Mouse (Mus musculus) T-helper 17 cell (primary cell): Measurements from ENCODE around the gene Clk2.

Source experiments
- in situ Hi-C, 2 experiments: fragments of 300-600 bp; cut with MboI, MseI; formaldehyde crosslinking; loops; 1 replicate in 1 of 2; 2 replicates in 1 of 2; pipeline ENCODE4 v1.15.1; 2025; ENCODE audit warnings: high pct_unique_total_duplicates in 2 of 2

The Clk2 gene

DNA sequence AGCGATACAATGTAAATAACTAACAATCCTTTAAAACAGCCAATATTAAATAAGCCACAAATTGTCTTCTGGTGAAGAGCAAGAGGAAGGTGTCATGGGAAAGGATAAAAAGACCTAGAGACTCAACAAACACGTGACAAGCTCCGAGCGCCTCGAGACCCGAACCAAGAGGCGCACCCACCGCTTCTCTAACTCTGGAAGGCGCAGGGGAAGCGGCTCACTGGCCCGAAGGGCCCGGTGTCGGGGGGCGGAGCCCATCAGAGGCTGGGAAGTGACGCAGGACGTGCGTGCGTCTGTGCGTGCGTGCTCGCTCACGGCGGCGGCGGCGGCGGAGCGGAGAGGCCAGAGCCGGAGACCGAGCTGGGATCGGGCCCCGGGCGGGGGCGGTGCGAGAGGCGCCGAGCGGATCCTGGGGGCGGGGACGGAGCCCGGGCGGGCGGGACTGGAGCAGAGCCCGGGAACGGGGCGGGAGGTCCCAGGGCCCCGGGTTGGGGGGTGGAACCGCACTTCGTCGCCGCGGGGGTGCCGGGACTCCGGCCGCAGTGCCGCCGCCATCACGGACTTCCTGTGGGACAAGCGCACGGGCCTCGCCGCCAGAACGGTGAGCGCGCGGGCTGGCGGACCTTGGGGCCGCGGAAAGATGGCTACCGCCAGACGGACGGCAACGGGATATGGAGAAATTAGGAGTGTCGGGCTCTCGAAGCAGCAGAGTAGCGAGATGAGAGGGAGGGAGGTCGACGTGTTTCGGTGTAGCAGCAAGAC is at the start of gene Clk2:
Gene Clk2 (plus strand): TSS at position 290 of the 762 bp plus-strand sequence.
- in situ Hi-C loops: no loop called here

DNA sequence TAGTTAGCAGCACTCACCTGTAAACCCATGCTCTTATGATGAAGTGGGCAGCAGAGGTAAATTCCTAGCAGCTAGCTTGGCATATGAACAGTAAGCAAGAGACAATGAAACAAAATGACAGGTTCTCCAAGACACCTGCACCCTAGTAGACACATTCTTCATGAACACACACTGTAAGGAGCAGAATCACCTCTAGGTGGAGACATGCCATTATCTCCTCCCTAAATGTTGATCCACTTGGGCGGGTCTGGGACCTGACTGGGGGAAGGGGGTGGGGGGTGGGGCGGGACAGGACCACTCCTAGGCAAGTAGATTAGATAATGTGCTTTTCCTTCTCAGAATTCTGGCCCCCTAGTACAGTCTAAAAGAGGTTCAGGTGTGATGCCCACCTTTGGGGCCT is 49.1 kb upstream of the Clk2 start:
- in situ Hi-C loops: loop anchor here in 1 of 2 experiments (5.0 kb wide), 1 partner anchor 397 kb away; no protein-coding TSS in a partner anchor

DNA sequence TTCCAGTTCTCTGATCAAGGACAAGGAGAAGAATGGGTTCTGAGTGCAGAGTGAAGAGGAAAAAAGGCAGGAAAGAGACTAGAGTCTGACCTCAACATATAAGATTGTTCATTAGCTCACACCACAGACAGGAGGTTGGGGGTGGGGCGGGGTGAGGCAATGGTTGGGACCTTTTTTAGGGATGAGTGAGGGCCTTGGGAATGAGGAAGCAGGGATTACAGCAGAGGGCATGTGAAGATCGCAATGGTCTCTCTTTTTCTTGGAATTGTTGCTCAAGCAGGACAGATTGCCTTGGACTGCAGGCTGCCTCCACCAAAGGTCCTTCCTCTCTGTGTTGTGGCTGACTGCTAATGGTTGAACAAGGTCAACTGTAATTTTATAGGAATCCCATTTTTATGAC is 41.3 kb upstream of the Clk2 start:
- in situ Hi-C loops: loop anchor here in 1 of 2 experiments (5.0 kb wide), 1 partner anchor 34 kb away; no protein-coding TSS in a partner anchor

DNA sequence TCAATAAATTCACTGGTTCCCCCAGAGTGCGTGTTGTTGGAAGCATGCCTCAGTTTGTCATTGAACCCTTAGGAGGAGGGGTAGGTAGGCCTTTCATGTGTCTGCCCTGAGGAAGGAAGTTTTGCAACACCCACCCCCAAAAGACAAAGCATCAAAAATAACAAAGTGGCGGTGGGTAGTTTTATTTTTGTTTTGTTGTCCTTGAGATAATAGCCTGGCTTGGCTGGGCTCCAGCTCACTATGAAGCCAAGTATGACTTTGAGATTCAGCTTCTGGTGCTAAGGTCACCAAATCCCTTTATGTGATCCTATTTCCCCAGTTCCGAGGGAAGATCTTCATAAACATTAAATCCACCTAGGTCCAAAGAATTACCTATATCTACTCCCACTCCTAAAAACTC is 40.4 kb upstream of the Clk2 start:
- in situ Hi-C loops: loop anchor here in 1 of 2 experiments (5.0 kb wide), 1 partner anchor 33 kb away; no protein-coding TSS in a partner anchor

DNA sequence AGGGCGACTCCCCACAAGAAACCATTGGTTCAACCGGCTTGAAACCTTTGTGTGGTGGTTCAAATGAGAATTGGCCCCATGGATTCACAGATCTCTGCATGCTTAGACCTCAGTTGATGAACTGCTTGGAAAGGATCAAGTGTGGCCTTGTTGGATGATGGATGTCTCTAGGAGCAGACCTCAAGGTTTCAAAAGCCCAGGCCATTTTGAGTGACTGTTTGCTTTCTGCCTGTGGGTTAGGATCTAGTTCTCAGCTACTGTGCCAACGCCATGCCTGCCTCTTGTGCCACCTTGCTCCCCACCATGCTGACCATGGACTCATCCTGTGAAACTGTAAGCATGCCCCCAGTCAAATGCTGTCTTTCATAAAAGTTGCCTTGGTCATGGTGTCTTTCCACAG is 38.6 kb upstream of the Clk2 start:
- in situ Hi-C loops: no loop called here

DNA sequence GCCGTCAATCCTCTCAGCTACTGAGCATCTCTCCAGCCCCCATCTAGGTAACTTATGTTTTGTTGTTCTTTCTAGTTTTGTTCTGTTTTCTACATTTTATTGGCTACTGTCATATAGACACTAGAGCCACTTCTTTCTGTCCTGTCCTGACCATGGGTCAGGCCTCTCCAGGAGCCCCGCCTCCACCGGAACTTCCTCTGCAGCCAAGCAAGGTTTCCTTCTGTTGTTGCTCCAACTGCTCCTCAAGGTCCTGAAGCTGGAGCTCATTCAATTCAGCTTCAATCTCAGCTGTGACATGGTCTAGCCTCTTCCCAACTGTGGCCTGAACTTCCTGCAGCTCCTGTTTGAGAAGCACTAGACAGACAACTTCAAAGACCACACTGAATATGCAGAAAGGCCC is 34.7 kb upstream of the Clk2 start:
- in situ Hi-C loops: no loop called here

DNA sequence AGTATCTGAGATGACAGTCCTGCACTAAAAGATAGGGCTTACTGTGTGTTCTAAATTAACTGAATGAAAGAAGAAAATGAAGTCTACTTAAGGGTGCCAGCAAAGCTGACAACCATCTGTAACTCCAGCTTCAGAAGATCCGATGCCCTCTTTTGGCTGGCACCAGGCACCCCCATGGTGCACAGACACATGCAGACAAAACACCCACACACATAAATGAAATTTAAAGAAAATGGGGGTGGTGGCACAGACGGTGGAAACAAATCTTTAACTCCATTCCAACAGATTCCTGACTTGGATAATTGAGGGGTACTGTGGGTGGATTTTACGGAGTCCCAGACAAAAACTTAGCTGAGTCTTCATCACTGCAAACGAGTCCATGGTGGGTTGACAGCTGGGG is 32.8 kb upstream of the Clk2 start:
- in situ Hi-C loops: no loop called here

DNA sequence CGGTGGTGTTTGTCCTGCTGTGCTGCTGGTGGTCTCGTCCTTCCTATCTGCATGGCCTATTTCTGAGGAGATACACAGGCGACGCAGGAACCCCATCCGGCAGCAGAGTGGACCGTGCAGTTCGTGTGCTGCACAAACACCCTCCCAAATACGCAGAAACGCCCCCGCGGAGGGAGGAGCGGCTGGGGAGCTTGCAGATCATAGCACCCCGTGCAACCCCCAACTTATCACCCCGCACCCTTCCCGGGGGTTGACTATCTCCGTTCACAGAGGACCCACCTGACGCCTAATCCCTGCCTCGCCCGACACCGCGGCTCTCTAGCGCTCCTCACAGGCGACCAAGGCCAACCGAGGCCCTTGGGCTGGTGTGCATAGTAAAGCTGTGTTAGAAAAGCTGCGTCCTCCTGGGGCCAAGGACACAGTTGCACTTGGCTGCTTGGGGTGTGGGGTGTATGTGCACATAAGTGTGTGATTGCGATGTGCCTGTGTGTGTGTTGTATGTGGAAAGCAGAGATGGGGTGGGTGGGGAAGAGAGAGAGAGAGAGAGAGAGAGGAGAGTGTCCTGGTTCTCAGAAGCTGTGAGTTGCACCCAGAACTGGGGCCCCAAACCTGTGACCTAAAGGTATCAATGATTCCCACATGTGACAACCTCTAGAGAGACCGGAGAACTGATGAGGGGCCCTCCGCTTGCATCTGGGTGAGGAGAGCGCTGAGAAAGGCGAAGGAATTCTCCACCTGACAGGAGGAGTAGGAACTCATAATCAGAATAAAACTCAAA is 32.1 kb upstream of the Clk2 start:
- in situ Hi-C loops: no loop called here

DNA sequence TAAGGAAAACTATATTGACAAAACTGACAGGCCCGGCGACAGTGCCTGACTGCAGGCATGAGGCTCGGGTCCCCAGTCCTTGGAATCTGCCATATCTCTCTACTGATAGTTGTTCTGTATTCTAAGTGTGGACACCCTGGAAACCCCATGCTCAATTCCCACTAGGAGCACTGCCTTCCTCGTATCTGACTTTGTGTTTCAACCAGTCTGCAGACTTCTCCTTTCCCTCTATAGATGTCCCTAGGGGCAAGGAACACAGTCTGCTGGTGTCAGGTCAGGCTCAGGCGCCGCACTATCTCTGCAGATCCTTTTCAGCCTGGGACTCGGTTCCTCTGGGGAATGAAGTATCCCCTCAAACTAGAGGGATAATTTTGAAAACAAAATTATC is 31.5 kb upstream of the Clk2 start:
- in situ Hi-C loops: no loop called here

DNA sequence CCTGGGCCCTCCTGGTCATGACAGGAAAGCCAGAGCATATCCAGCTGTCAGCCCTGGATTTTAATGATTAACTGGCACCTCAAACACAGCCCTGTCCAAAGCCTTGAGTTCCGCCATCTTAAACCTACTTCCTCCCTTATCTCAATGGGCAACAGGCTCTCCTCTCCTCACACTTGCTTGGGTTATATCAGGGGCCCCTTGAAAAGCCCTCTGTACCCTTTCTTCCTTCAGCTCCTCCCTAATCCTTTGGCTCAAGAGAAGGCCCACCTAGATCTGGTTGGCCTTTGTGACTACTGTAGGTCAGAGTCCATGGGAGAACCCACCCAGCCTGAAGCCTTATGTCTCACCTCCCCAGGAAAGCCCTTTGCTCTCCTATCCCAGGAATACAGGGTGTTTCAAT is 30.8 kb upstream of the Clk2 start:
- in situ Hi-C loops: no loop called here

DNA sequence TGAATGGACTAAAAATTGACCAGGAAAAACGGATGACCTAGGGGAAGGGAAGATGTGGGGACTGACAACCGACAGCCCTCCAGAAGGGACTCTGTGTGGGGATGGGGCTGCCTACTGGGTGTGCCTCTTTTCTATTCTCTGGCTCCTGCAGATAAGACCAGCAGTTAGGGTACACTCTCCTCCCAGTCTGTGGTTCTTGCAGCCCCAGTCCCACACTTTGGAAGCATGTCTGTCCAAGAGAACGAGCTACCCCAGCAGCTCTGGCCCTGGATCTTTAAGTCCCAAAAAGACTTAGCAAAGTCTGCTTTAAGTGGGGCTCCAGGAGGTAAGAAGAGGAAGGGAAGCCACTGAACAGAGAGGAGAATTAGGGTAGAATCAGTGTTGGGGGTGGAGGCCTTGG is 28.6 kb upstream of the Clk2 start, which contains the start of gene Pklr:
Gene Pklr (plus strand): TSS at position 185 of the 400 bp plus-strand sequence.
- in situ Hi-C loops: no loop called here

DNA sequence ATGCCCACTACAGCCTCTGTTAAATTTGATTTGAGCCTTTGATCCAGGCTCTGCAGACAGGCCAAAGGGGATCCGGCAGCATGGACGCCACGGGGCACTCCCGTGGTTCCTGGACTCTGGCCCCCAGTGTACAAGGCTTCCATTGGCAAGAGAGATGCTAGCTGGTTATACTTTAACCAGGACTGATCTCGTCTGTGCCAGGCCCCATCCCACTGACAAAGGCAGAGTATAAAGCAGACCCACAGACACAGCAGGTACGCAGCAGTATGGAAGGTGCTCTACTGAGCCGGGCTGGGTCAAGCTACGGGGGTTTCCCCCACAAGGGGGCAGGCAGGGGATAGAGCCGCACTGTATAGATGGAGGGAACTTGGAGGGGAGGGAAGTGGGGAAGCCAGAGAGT is 28.2 kb upstream of the Clk2 start:
- in situ Hi-C loops: no loop called here

DNA sequence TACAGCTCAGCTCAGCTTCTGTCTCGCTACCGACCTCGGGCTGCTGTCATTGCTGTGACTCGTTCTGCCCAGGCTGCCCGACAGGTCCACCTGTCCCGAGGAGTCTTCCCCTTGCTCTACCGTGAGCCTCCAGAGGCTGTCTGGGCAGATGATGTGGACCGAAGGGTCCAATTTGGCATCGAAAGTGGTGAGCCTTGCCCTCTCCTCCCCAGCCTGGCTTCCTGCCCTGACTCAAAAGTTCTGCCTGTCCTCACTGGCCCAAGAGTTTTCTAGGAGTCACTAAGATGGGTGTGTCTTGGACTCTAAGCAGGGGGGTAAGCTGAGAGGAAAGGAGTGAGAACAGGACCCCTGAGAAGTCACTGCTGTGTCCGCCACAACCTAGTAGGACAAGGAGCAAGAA is 19.8 kb upstream of the Clk2 start:
- in situ Hi-C loops: no loop called here

DNA sequence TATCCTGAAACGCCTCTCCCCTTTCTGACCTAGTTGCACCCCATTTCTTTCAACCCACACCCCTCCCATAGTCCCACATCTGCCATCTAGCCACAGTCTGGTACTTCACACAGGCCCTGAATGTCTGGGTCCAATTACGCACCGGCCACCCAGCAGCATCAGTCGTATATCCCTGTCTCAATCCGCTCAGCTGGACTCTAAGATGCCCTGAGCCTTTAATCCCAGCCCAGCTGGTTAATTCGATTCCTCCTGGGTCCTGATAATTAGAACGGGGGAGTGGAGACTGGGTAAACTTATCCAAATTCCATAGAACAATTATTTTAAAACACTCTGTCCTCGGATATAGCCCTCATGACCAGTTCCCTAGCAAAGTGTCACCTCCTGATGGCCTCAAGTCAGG is 19.0 kb upstream of the Clk2 start:
- in situ Hi-C loops: no loop called here

DNA sequence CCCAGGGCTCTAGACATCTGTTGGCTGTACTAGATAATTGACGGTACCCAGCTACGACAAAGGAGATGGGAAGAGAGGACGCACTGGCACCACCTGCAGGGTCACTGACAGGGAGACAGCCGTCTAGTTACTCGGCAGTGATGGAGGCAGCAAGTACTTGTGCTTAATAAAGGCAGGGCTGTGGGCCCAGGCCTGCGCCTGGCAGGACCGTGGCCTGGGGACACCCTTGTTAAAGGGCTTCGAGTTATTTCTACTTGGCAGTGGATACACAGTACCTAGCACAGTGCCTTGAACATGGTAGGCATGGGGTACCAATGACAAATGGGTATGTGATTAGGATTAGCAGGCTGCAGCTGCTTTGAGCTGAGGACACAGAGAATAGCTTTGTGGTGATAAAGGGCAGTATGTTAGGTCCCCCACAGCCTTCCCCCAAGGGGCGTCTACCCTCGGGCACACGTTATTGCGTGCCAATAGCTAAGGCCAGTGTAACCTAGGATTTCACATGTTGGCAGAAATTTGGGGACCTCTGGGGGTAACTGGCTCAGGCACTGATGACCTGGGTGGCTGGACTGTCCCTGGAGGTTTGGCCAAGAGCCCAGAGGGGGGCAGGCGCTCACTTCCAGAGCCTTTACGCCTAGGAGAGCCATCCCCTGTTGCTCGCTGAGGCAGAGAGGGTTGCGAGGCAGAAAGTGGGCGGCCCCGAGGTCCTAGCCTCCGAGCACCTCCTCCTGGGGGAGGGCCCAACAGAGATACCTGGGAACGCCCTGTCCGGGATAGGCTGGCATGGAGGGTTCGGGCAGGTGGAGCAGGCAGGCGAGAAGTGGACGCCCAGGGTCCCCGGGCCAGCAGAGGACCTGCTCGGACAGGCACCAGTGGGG is 17.3 kb upstream of the Clk2 start:
- in situ Hi-C loops: no loop called here

DNA sequence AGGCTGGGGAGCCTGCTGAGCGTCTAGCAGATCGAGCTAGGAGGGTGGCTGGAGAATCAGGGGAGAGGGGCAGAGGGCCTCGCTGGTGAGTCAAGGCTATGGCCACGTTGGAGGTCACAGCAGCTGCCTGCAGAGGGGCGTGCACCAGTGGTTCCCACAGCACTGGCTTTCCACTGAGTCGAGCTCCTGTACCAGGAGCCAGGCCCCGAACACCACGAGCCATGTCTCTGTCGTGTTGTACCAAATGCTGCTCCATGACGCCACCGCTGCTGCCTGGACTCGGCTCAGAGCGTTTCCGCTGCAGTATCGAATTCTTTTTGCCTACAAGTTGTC is 16.6 kb upstream of the Clk2 start:
- in situ Hi-C loops: no loop called here

DNA sequence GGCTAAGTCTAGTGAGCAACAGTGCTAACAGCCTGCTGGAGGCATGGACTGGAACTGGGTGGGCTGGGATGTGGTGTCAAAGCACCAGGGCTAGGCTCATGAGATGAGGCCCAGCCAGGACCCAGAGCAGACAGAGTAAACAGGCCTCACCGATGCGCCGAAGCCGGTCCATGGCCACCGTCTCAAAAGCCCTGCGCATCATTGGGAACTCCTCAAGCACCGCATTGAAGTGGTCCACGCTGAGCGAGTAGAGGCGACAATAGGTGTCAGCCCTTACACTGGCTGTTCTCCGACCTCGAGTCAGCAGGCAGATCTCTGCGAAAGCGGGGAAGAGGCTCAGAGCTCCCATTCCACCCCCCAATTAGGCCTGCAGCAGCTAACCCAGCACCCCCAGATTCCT is 16.0 kb upstream of the Clk2 start:
- in situ Hi-C loops: no loop called here

DNA sequence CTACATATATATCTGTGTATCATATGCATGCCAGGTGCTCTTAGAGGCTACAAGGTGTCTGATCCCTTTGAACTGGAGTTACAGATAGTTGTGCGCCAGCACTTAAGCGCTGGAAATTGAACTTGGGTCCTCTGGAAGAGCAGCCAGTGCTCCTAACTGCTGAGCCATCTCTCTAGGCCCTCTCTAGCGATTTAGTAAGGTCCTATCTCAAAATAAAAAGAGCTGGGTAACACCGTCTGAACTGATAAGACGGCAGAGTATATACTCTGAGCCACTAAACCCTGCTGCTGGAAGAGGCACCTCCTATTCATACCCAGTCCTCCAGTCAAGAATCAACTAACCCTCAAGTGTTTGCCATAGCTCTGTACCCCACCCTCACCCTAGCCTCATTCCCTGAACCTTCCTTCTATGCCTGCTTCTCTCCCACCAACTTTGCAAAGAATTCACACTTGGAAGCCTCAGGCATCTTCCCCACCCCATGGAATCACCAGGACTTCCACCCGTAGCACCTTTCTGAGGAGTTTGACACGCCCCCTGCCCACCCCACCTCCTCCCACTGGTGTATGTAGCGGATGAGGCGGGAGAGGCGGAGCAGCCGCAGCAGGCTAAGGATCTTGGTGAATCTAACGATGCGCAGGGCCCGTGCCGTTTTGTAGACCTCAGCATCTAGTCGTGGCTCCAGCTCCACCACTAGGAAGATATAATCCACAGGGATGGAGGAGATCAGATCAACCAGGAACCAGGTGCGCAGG is 12.3 kb upstream of the Clk2 start:
- in situ Hi-C loops: no loop called here

DNA sequence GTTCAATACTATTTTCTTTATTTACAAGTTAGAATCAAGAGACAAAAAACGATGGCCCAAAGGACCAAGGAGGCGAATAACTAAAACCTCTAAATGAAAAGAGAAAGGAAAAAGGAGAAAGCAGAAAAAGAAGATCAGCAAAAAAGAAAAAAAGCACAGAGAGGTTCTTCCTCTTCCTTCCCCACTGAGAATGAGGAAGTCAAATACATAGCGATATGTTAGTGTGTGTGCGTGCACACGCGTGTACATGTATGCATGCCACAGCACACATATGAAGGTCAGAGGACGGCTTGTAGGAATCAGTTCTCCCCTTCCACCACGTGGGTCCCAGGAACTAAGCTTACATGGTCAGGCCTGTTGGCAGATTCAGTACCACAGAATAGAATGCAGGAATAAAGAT is 7.6 kb upstream of the Clk2 start:
- in situ Hi-C loops: loop anchor here in 1 of 2 experiments (5.0 kb wide), 2 partner anchors 35 to 65 kb away; partner anchors contain the start of gene Rusc1

DNA sequence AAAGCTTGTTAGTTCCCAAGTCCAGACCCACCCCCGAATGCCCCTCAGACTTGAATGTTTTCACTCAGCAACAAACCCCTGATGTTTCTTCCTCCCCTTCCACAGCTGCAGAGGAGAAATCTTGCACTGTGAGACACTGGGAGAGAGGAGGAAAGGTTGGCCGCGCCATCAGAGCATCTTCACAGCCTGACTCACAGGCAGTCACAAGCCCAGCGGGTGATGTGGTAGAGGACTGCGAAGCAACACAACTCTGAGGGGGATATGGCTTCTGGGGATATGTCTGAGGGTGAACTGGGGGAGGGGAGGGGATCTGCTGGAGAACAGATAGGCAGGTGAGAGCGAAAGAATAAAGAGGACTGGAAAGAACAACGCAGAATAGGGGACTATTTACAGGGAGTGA is 5.9 kb upstream of the Clk2 start:
- in situ Hi-C loops: loop anchor here in 1 of 2 experiments (5.0 kb wide), 2 partner anchors 36 to 66 kb away; partner anchors contain the start of gene Rusc1

DNA sequence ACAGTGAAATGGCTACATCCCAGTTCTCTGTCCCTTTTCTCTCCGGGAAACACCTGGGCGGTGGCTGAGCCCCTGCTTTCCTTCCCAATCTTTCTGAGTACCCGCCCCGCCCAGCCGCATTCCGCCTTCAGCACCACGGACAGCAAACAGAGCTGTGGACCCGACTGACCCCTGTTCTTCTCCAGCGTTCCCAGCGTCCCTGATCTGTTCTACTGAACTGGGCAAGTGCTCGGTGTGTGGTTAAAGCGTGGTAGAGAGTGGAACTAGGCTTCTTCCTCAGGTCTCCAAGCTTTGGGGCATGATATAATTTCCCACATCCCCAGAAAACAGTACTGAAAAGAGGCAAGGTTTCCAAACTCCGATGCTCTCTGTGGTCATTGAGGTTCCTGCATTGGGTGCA is 5.4 kb upstream of the Clk2 start:
- in situ Hi-C loops: loop anchor here in 1 of 2 experiments (5.0 kb wide), 2 partner anchors 37 to 67 kb away; partner anchors contain the start of gene Rusc1
